Mouse (Mus musculus) G1E (cell line): Measurements from ENCODE around the gene Lypd3. TPM values are rescaled to one million over a fixed set of nuclear protein-coding genes. Genes with fewer than 3 reads are reported as not detected.
"Not testable (repeated sequence)": the region's sequence is repeated elsewhere in the genome, so short reads cannot be mapped to it uniquely, and the experiment has no call there.

Experiments used
- ATAC-seq: 2 replicates; pipeline ENCODE4 v1.8.0; 2016; ENCODE audit warnings: mild to moderate bottlenecking; ENCODE audit not compliant: insufficient number of reproducible peaks, poor library complexity, low FRiP score, severe bottlenecking; ENCODE audit errors: extremely low read depth
- DNase-seq: peaks from one replicate; pipeline ENCODE4 v3.0.0; 2012; ENCODE audit warnings: low spot score
- H3K27me3 ChIP-seq: 2 replicates; pipeline ENCODE4 v1.6.1; 2012; ENCODE audit warnings: mild to moderate bottlenecking, low read length, inconsistent platforms; ENCODE audit not compliant: insufficient read depth
- H3K36me3 ChIP-seq: replicated peaks from 2 replicates; pipeline ENCODE3; 2012; ENCODE audit warnings: mild to moderate bottlenecking, inconsistent platforms
- H3K4me1 ChIP-seq: 2 replicates; pipeline ENCODE4 v1.6.1; 2012; ENCODE audit warnings: low read depth, low read length, inconsistent platforms, mixed read lengths; ENCODE audit not compliant: insufficient read depth
- H3K4me3 ChIP-seq: 2 replicates; pipeline ENCODE4 v1.5.1; 2012; ENCODE audit warnings: low read depth, mild to moderate bottlenecking, inconsistent platforms, low read length, moderate library complexity, mixed read lengths
- H3K9me3 ChIP-seq: replicated peaks from 2 replicates; pipeline ENCODE4 v1.6.1; 2012; ENCODE audit warnings: inconsistent platforms
- CTCF ChIP-seq: IDR thresholded peaks from 2 replicates; pipeline ENCODE4 v1.5.1; 2012; ENCODE audit warnings: low read depth, low read length, inconsistent platforms, mixed read lengths
- GATA1 ChIP-seq: IDR thresholded peaks from 2 replicates; pipeline ENCODE4 v1.6.1; 2012; ENCODE audit warnings: borderline replicate concordance, low read length, inconsistent platforms, mixed read lengths
- GATA2 ChIP-seq: IDR thresholded peaks from 2 replicates; pipeline ENCODE4 v1.6.1; 2012; ENCODE audit warnings: low read depth, low read length, inconsistent platforms, borderline replicate concordance
- POLR2AphosphoS5 ChIP-seq: IDR thresholded peaks from 2 replicates; pipeline ENCODE4 v1.6.1; 2012; ENCODE audit warnings: low read depth, low read length, inconsistent platforms; ENCODE audit not compliant: insufficient replicate concordance
- TAL1 ChIP-seq: conservative IDR thresholded peaks from 2 replicates; pipeline ENCODE4 v1.6.1; 2012; ENCODE audit warnings: low read depth, low read length, inconsistent platforms, mixed read lengths
- polyA plus RNA-seq: library from polyadenylated mRNA; stranded (reverse); fragments of >175 nt; gene quantifications from 2 replicates; pipeline ENCODE4 v1.2.3, GENCODE M21; 2012
- total RNA-seq, 2 experiments: library from RNA; stranded (forward) in 1 of 2; stranded (reverse) in 1 of 2; fragments of 200-1000 nt in 1 of 2; fragments of >200 nt in 1 of 2; fragmentation: Nextera tagmentation in 1 of 2; gene quantifications; 2 replicates each; pipeline ENCODE4 v1.2.3; 2014 to 2017

Gene Lypd3
- total and polyA plus RNA-seq, 3 experiments: not detected

GRCm38 (mm10) chr7:24664959-24665358 is 28.6 kb downstream of the Lypd3 start:
- peaks cover 20% of the 10 kb centered on the region for H3K4me1 ChIP-seq
- no peak overlapping the region for H3K4me3 ChIP-seq
- H3K27me3 ChIP-seq: peaks cover 20% of the 10 kb centered on the region
- no peaks in the 10 kb centered on the region for H3K36me3 ChIP-seq
- no peaks in the 10 kb centered on the region for H3K9me3 ChIP-seq
- ATAC-seq: no peak
- DNase-seq: no peak
- no peak for TF ChIP-seq CTCF
- TF ChIP-seq GATA2: no peak
- no peak for TF ChIP-seq TAL1
- no peak for TF ChIP-seq POLR2AphosphoS5
- TF ChIP-seq GATA1: no peak

DNA sequence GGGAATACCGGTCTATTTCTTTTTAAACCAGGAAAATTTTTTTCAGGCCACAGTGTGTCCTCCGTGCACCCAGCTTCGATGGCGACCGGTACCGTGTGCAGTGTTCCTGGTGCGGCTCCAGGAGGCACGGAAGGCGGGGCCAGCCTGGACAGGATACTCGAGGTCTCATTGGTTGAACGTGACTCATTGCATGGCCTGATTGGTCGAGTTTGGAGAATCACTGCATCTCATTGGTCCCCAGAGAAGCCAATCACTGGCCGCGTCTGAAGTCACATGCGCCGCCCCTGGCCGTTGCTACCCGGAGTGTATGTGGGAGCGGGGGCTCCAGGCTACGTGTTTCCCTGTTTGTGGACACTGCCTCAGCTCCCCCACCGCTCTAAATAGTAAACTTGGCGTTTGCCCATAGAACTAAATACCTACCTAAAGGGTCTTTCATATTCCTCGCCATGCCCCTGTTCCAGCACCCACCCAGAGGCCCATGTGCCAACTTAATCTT is 35.6 kb downstream of the Lypd3 start:
- DNase-seq: no peak
- Histone ChIP-seq H3K4me1 (no peaks in the 10 kb centered on the region), H3K36me3 (no peaks in the 10 kb centered on the region), H3K27me3 (peaks cover 19% of the 10 kb centered on the region; the same call in 1 of the 2 replicates), H3K4me3 (no peak overlapping the region), H3K9me3 (no peaks in the 10 kb centered on the region)
- TF ChIP-seq POLR2AphosphoS5: no peak
- TF ChIP-seq GATA1: no peak
- TF ChIP-seq GATA2: no peak
- TF ChIP-seq TAL1: no peak
- TF ChIP-seq CTCF: no peak
- ATAC-seq: no peak

GRCm38 (mm10) chr7:24676575-24676974 is 40.2 kb downstream of the Lypd3 start, which contains the start of gene Tex101:
TSS of gene Tex101 (minus strand) at chr7:24676675.
- Histone ChIP-seq H3K36me3 (no peaks in the 10 kb centered on the region), H3K4me3 (no peak within 1 kb of the TSS), H3K4me1 (no peaks in the 10 kb centered on the region), H3K9me3 (no peaks in the 10 kb centered on the region), H3K27me3 (no peaks in the 10 kb centered on the region; the same call in 1 of the 2 replicates)
- DNase-seq (no peak), ATAC-seq (no peak)
- TF ChIP-seq CTCF (no peak), GATA2 (no peak), TAL1 (no peak), GATA1 (no peak), POLR2AphosphoS5 (no peak)

DNA sequence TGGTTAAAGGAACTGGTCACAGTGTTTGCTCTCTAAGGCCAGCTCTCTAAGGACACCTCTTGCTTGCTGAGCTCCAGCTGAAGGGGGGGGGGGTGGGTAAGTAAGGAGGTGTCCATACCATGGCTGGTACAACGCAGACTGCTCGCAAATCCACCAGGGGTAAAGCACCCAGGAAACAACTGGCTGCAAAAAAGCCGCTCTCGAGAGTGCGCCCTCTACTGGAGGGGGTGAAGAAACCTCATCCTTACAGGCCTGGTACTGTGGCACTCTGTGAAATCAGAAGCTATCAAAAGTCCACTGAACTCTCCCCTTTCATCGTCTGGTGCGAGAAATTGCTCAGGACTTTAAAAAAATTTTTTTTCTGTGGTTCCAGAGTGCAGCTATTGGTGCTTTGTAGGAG is 47.8 kb downstream of the Lypd3 start:
- H3K36me3 ChIP-seq, H3K4me1 ChIP-seq, H3K27me3 ChIP-seq, H3K4me3 ChIP-seq, DNase-seq, ATAC-seq, H3K9me3 ChIP-seq: not testable (repeated sequence)

DNA sequence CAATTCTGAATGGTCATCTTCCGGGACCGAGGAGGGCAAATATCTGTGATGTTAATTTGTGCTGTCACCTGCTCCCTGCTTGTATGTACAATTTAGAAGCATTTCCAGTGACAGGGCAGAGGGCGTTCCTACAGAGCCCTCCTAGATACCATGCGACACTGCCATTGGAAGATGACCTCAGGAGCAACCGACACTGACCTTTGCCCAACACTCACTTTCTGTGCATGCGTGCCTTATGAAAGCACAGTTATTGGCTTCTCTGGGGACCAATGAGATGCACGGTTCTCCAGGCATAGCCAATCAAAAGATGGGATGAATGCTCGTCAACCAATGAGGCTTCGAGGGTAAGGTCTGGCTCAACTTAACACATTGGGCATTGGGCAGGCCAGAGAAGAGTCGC is 51.2 kb downstream of the Lypd3 start:
- H3K27me3 ChIP-seq, H3K4me1 ChIP-seq, H3K9me3 ChIP-seq, DNase-seq, H3K36me3 ChIP-seq, H3K4me3 ChIP-seq, ATAC-seq: not testable (repeated sequence)

Other genes with a start within 250 kb of the Lypd3 start
Only the 20 nearest of the 21 such genes appear.
- 21.7 and 77.3 TPM in 2 replicates for gene Smg9, start 236.9 kb upstream of the Lypd3 start, total RNA-seq (2014; fragmentation: Nextera tagmentation)
- gene Smg9, start 236.9 kb upstream of the Lypd3 start, total RNA-seq (2017): 16.1 and 19.1 TPM in 2 replicates
- gene Smg9, start 236.9 kb upstream of the Lypd3 start, polyA plus RNA-seq: 61.5 and 67.4 TPM in 2 replicates
- 2.0 TPM in 1 of 2 replicates, not detected in the other for gene Irgc1, start 184.3 kb upstream of the Lypd3 start, total RNA-seq (2014; fragmentation: Nextera tagmentation)
- 0.33 TPM in 1 of 2 replicates, not detected in the other for gene Irgc1, start 184.3 kb upstream of the Lypd3 start, total RNA-seq (2017)
- 0.06 and 0.09 TPM in 2 replicates for gene Irgc1, start 184.3 kb upstream of the Lypd3 start, polyA plus RNA-seq
- gene Plaur, start 174.1 kb upstream of the Lypd3 start, total RNA-seq (2014; fragmentation: Nextera tagmentation): not detected in 2 replicates
- 0.11 and 0.17 TPM in 2 replicates for gene Plaur, start 174.1 kb upstream of the Lypd3 start, total RNA-seq (2017)
- gene Plaur, start 174.1 kb upstream of the Lypd3 start, polyA plus RNA-seq: 0.11 and 0.17 TPM in 2 replicates
- gene Cadm4, start 154.5 kb upstream of the Lypd3 start, total RNA-seq (2014; fragmentation: Nextera tagmentation): not detected in 2 replicates
- gene Cadm4, start 154.5 kb upstream of the Lypd3 start, total RNA-seq (2017): 0.06 TPM in 1 of 2 replicates, not detected in the other
- gene Cadm4, start 154.5 kb upstream of the Lypd3 start, polyA plus RNA-seq: 0.02 and 0.16 TPM in 2 replicates
- gene Zfp428, start 129.5 kb upstream of the Lypd3 start, total RNA-seq (2014; fragmentation: Nextera tagmentation): 1.7 and 2.6 TPM in 2 replicates
- 3.8 and 4.4 TPM in 2 replicates for gene Zfp428, start 129.5 kb upstream of the Lypd3 start, total RNA-seq (2017)
- 39.9 and 53.3 TPM in 2 replicates for gene Zfp428, start 129.5 kb upstream of the Lypd3 start, polyA plus RNA-seq
- not detected in 2 replicates for gene AC161166.1, start 124.1 kb upstream of the Lypd3 start, total RNA-seq (2014; fragmentation: Nextera tagmentation)
- 0.22 TPM in 1 of 2 replicates, not detected in the other for gene AC161166.1, start 124.1 kb upstream of the Lypd3 start, total RNA-seq (2017)
- not detected in 2 replicates for gene AC161166.1, start 124.1 kb upstream of the Lypd3 start, polyA plus RNA-seq
- 5.5 and 6.2 TPM in 2 replicates for gene Irgq, start 105.9 kb upstream of the Lypd3 start, total RNA-seq (2014; fragmentation: Nextera tagmentation)
- 4.0 and 4.6 TPM in 2 replicates for gene Irgq, start 105.9 kb upstream of the Lypd3 start, total RNA-seq (2017)
- 3.6 and 3.9 TPM in 2 replicates for gene Irgq, start 105.9 kb upstream of the Lypd3 start, polyA plus RNA-seq
- not detected in 2 replicates for gene Pinlyp, start 90.4 kb upstream of the Lypd3 start, total RNA-seq (2014; fragmentation: Nextera tagmentation)
- gene Pinlyp, start 90.4 kb upstream of the Lypd3 start, total RNA-seq (2017): not detected in 2 replicates
- gene Pinlyp, start 90.4 kb upstream of the Lypd3 start, polyA plus RNA-seq: not detected in 2 replicates
- 52.7 and 69.8 TPM in 2 replicates for gene Xrcc1, start 90.3 kb upstream of the Lypd3 start, total RNA-seq (2014; fragmentation: Nextera tagmentation)
- 79.2 and 85.9 TPM in 2 replicates for gene Xrcc1, start 90.3 kb upstream of the Lypd3 start, total RNA-seq (2017)
- gene Xrcc1, start 90.3 kb upstream of the Lypd3 start, polyA plus RNA-seq: 211 and 326 TPM in 2 replicates
- gene Ethe1, start 49.0 kb upstream of the Lypd3 start, total RNA-seq (2014; fragmentation: Nextera tagmentation): 9.1 and 12.0 TPM in 2 replicates
- 4.8 and 8.6 TPM in 2 replicates for gene Ethe1, start 49.0 kb upstream of the Lypd3 start, total RNA-seq (2017)
- gene Ethe1, start 49.0 kb upstream of the Lypd3 start, polyA plus RNA-seq: 11.0 and 12.0 TPM in 2 replicates
- gene Zfp575, start 48.9 kb upstream of the Lypd3 start, total RNA-seq (2014; fragmentation: Nextera tagmentation): not detected in 2 replicates
- gene Zfp575, start 48.9 kb upstream of the Lypd3 start, total RNA-seq (2017): 0.05 TPM in 1 of 2 replicates, not detected in the other
- not detected in 2 replicates for gene Zfp575, start 48.9 kb upstream of the Lypd3 start, polyA plus RNA-seq
- 2.3 and 8.0 TPM in 2 replicates for gene Phldb3, start 25.8 kb upstream of the Lypd3 start, total RNA-seq (2014; fragmentation: Nextera tagmentation)
- 1.1 and 1.4 TPM in 2 replicates for gene Phldb3, start 25.8 kb upstream of the Lypd3 start, total RNA-seq (2017)
- gene Phldb3, start 25.8 kb upstream of the Lypd3 start, polyA plus RNA-seq: 4.9 and 6.0 TPM in 2 replicates
- gene Tex101, start 40.1 kb downstream of the Lypd3 start, total RNA-seq (2014; fragmentation: Nextera tagmentation): not detected in 2 replicates
- 0.16 TPM in 1 of 2 replicates, not detected in the other for gene Tex101, start 40.1 kb downstream of the Lypd3 start, total RNA-seq (2017)
- gene Tex101, start 40.1 kb downstream of the Lypd3 start, polyA plus RNA-seq: not detected in 2 replicates
- not detected in 2 replicates for gene BC049730, start 72.7 kb downstream of the Lypd3 start, total RNA-seq (2014; fragmentation: Nextera tagmentation)
- gene BC049730, start 72.7 kb downstream of the Lypd3 start, total RNA-seq (2017): not detected in 2 replicates
- gene BC049730, start 72.7 kb downstream of the Lypd3 start, polyA plus RNA-seq: not detected in 2 replicates
- not detected in 2 replicates for gene Gm4763, start 90.4 kb downstream of the Lypd3 start, total RNA-seq (2014; fragmentation: Nextera tagmentation)
- not detected in 2 replicates for gene Gm4763, start 90.4 kb downstream of the Lypd3 start, total RNA-seq (2017)
- not detected in 2 replicates for gene Gm4763, start 90.4 kb downstream of the Lypd3 start, polyA plus RNA-seq
- gene Cd177, start 123.8 kb downstream of the Lypd3 start, total RNA-seq (2014; fragmentation: Nextera tagmentation): not detected in 2 replicates
- gene Cd177, start 123.8 kb downstream of the Lypd3 start, total RNA-seq (2017): not detected in 2 replicates
- gene Cd177, start 123.8 kb downstream of the Lypd3 start, polyA plus RNA-seq: 0.03 TPM in 1 of 2 replicates, not detected in the other
- gene Ceacam10, start 140.7 kb downstream of the Lypd3 start, total RNA-seq (2014; fragmentation: Nextera tagmentation): not detected in 2 replicates
- 0.17 and 0.27 TPM in 2 replicates for gene Ceacam10, start 140.7 kb downstream of the Lypd3 start, total RNA-seq (2017)
- gene Ceacam10, start 140.7 kb downstream of the Lypd3 start, polyA plus RNA-seq: not detected in 2 replicates
- gene Gm9844, start 225.7 kb downstream of the Lypd3 start, total RNA-seq (2014; fragmentation: Nextera tagmentation): not detected in 2 replicates
- gene Gm9844, start 225.7 kb downstream of the Lypd3 start, total RNA-seq (2017): not detected in 2 replicates
- gene Gm9844, start 225.7 kb downstream of the Lypd3 start, polyA plus RNA-seq: 1.3 and 1.7 TPM in 2 replicates
- not detected in 2 replicates for gene Lypd4, start 233.4 kb downstream of the Lypd3 start, total RNA-seq (2014; fragmentation: Nextera tagmentation)
- gene Lypd4, start 233.4 kb downstream of the Lypd3 start, total RNA-seq (2017): 0.11 and 0.17 TPM in 2 replicates
- not detected in 2 replicates for gene Lypd4, start 233.4 kb downstream of the Lypd3 start, polyA plus RNA-seq
- gene Dmrtc2, start 233.5 kb downstream of the Lypd3 start, total RNA-seq (2014; fragmentation: Nextera tagmentation): not detected in 2 replicates
- gene Dmrtc2, start 233.5 kb downstream of the Lypd3 start, total RNA-seq (2017): not detected in 2 replicates
- gene Dmrtc2, start 233.5 kb downstream of the Lypd3 start, polyA plus RNA-seq: not detected in 2 replicates